Mouse (Mus musculus) forebrain, embryonic 11.5 days (tissue): ENCODE data around the gene Gm13276. TPM values are rescaled to one million over a fixed set of nuclear protein-coding genes. Genes with fewer than 3 reads are reported as not detected.
"Not testable (repeated sequence)": the region's sequence is repeated elsewhere in the genome, so short reads cannot be mapped to it uniquely, and the experiment has no call there.

Experiments used
- ATAC-seq: fragments of 200-750 bp; cut with Nextera tagmentation; replicated peaks from 2 replicates; pipeline ENCODE4 v1.8.0; 2017; ENCODE audit warnings: moderate TSS enrichment; ENCODE audit not compliant: low FRiP score
- DNase-seq: peaks from one replicate; pipeline ENCODE4 v3.0.0-alpha.2; 2017; ENCODE audit warnings: low spot score
- H3K27ac ChIP-seq: fragments of 300-500 bp; sonication (generic); 2 replicates; pipeline ENCODE4 v1.5.1; 2014; ENCODE audit warnings: low read depth, low read length
- H3K27me3 ChIP-seq: fragments of 300-500 bp; sonication (generic); 2 replicates; pipeline ENCODE4 v1.6.1; 2014; ENCODE audit warnings: mild to moderate bottlenecking, low read length, mixed read lengths; ENCODE audit not compliant: control insufficient read depth, insufficient read depth
- H3K36me3 ChIP-seq: fragments of 300-500 bp; sonication (generic); 2 replicates; pipeline ENCODE4 v1.6.1; 2014; ENCODE audit warnings: mild to moderate bottlenecking, low read length, moderate library complexity, mixed read lengths; ENCODE audit not compliant: control insufficient read depth, insufficient read depth
- H3K4me1 ChIP-seq: fragments of 300-500 bp; sonication (generic); replicated peaks from 2 replicates; pipeline ENCODE4 v1.6.1; 2014; ENCODE audit warnings: low read length, mixed read lengths; ENCODE audit not compliant: control insufficient read depth, insufficient read depth
- H3K4me2 ChIP-seq: fragments of 300-500 bp; sonication (generic); 2 replicates; pipeline ENCODE4 v1.6.1; 2014; ENCODE audit warnings: low read depth, mild to moderate bottlenecking, low read length, moderate library complexity, mixed read lengths; ENCODE audit not compliant: severe bottlenecking
- H3K4me3 ChIP-seq: fragments of 300-500 bp; sonication (generic); 2 replicates; pipeline ENCODE4 v1.5.1; 2014; ENCODE audit warnings: low read depth, low read length
- H3K9ac ChIP-seq: fragments of 300-500 bp; sonication (generic); 2 replicates; pipeline ENCODE4 v1.6.1; 2014; ENCODE audit warnings: low read length
- H3K9me3 ChIP-seq: fragments of 300-500 bp; sonication (generic); 2 replicates; pipeline ENCODE4 v1.6.1; 2016; ENCODE audit warnings: low read length, mixed read lengths; ENCODE audit not compliant: control insufficient read depth
- WGBS: fragments of 180-500 bp; shearing (Covaris S2); extraction: QIAGEN DNeasy Blood & Tissue Kit; methylation state at CpG from one replicate; pipeline ENCODE4 v1.1.7; 2014; 5-methylcytosine and 5-hydroxymethylcytosine counted together
- polyA plus RNA-seq: library from polyadenylated mRNA; unstranded; fragments of >200 nt; fragmentation: Nextera tagmentation; extraction: Ambion mirVana; gene quantifications from 2 replicates; pipeline ENCODE4 v1.2.1, GENCODE M21; 2014

The Gm13276 gene
- polyA plus RNA-seq, 1 experiment from 2014 or later: not detected

DNA sequence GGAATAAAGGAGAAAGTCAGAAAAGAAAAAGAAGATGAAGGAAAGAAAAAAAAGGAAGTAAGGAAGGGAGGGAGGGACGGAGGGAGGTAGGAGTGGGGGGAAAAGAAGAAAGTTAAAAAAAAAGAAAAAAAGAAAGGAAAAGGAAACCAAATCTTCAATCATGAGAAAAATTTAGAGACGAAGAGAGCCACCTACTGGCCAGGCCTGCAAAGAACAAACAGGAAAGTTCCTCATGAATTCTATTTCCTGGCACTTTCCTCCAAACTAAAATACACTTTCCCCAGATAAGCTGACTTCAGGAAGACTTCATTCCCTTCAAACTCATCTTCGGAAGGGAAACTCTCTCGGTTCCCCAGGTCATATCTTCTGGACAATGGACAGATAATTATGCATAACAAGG is 45.0 kb downstream of the Gm13276 start:
- DNase-seq (no peak), ATAC-seq (no peak)
- Histone ChIP-seq H3K4me1 (no peaks in the 10 kb centered on the region), H3K36me3 (no peaks in the 10 kb centered on the region), H3K27me3 (no peaks in the 10 kb centered on the region), H3K27ac (no peak overlapping the region), H3K9ac (no peak overlapping the region), H3K9me3 (no peaks in the 10 kb centered on the region), H3K4me2 (no peak overlapping the region), H3K4me3 (no peak overlapping the region)
- WGBS: 31% methylated on average over 4 of the region's 4 CpGs

GRCm38 (mm10) chr4:88835225-88835624 is 49.7 kb downstream of the Gm13276 start, which contains the start of gene Ifna5:
Ifna5 (plus strand) TSS chr4:88835525.
- not testable (repeated sequence) for H3K4me2 ChIP-seq
- 89% methylated on average over 1 of the region's 1 CpGs for WGBS

More at GRCm38 (mm10) chr4:88835225-88835624, 49.7 kb downstream of the Gm13276 start, which contains the start of gene Ifna5:
- H3K4me1 ChIP-seq, H3K27ac ChIP-seq, ATAC-seq, H3K9ac ChIP-seq, H3K9me3 ChIP-seq, H3K27me3 ChIP-seq, H3K4me3 ChIP-seq, H3K36me3 ChIP-seq, DNase-seq: not testable (repeated sequence)

Other genes with a start within 250 kb of the Gm13276 start
- gene Ifna15, start 227.5 kb upstream of the Gm13276 start, polyA plus RNA-seq: not detected in 2 replicates
- not detected in 2 replicates for gene Ifna14, start 213.9 kb upstream of the Gm13276 start, polyA plus RNA-seq
- not detected in 2 replicates for gene Ifna9, start 193.3 kb upstream of the Gm13276 start, polyA plus RNA-seq
- gene Ifna12, start 182.3 kb upstream of the Gm13276 start, polyA plus RNA-seq: not detected in 2 replicates
- not detected in 2 replicates for gene C87499, start 151.3 kb upstream of the Gm13276 start, polyA plus RNA-seq
- not detected in 2 replicates for gene Ifna13, start 141.2 kb upstream of the Gm13276 start, polyA plus RNA-seq
- gene Ifna16, start 108.8 kb upstream of the Gm13276 start, polyA plus RNA-seq: not detected in 2 replicates
- gene Ifna2, start 101.8 kb upstream of the Gm13276 start, polyA plus RNA-seq: not detected in 2 replicates
- not detected in 2 replicates for gene Ifnab, start 94.3 kb upstream of the Gm13276 start, polyA plus RNA-seq
- 0.81 and 1.3 TPM in 2 replicates for gene Gm26566, start 63.9 kb upstream of the Gm13276 start, polyA plus RNA-seq
- 136 and 144 TPM in 2 replicates for gene Klhl9, start 63.2 kb upstream of the Gm13276 start, polyA plus RNA-seq
- not detected in 2 replicates for gene Gm13271, start 30.8 kb upstream of the Gm13276 start, polyA plus RNA-seq
- gene Gm13283, start 25.6 kb upstream of the Gm13276 start, polyA plus RNA-seq: 0.19 TPM in 1 of 2 replicates, not detected in the other
- gene Gm13290, start 11.9 kb upstream of the Gm13276 start, polyA plus RNA-seq: 0.20 and 0.53 TPM in 2 replicates
- not detected in 2 replicates for gene Gm13289, start 8.8 kb upstream of the Gm13276 start, polyA plus RNA-seq
- not detected in 2 replicates for gene Gm13272, start 5.9 kb upstream of the Gm13276 start, polyA plus RNA-seq
- not detected in 2 replicates for gene Ifnz, start 3.6 kb upstream of the Gm13276 start, polyA plus RNA-seq
- not detected in 2 replicates for gene Gm13277, start 2.9 kb downstream of the Gm13276 start, polyA plus RNA-seq
- gene Gm13278, start 5.8 kb downstream of the Gm13276 start, polyA plus RNA-seq: not detected in 2 replicates
- gene Gm13275, start 8.8 kb downstream of the Gm13276 start, polyA plus RNA-seq: not detected in 2 replicates
- not detected in 2 replicates for gene Gm13279, start 11.7 kb downstream of the Gm13276 start, polyA plus RNA-seq
- 1.3 TPM in 1 of 2 replicates, not detected in the other for gene Gm13285, start 14.0 kb downstream of the Gm13276 start, polyA plus RNA-seq
- not detected in 2 replicates for gene Gm13287, start 17.5 kb downstream of the Gm13276 start, polyA plus RNA-seq
- not detected in 2 replicates for gene Gm13288, start 19.8 kb downstream of the Gm13276 start, polyA plus RNA-seq
- gene Ifna7, start 30.5 kb downstream of the Gm13276 start, polyA plus RNA-seq: not detected in 2 replicates
- not detected in 2 replicates for gene Ifna11, start 34.2 kb downstream of the Gm13276 start, polyA plus RNA-seq
- gene Ifna6, start 41.7 kb downstream of the Gm13276 start, polyA plus RNA-seq: not detected in 2 replicates
- gene Ifna5, start 49.8 kb downstream of the Gm13276 start, polyA plus RNA-seq: not detected in 2 replicates
- gene Ifna4, start 56.2 kb downstream of the Gm13276 start, polyA plus RNA-seq: not detected in 2 replicates
- gene Ifna1, start 64.4 kb downstream of the Gm13276 start, polyA plus RNA-seq: not detected in 2 replicates
- gene Ifne, start 94.5 kb downstream of the Gm13276 start, polyA plus RNA-seq: not detected in 2 replicates